Mouse (Mus musculus): ENCODE measurements around the gene Ankrd44. TPM values are rescaled to one million over a fixed set of nuclear protein-coding genes. Genes with fewer than 3 reads are reported as not detected.

Ankrd44 gene
- total and polyA plus RNA-seq, 3 experiments: 12.7 to 23.0 (median 19.8) TPM

DNA sequence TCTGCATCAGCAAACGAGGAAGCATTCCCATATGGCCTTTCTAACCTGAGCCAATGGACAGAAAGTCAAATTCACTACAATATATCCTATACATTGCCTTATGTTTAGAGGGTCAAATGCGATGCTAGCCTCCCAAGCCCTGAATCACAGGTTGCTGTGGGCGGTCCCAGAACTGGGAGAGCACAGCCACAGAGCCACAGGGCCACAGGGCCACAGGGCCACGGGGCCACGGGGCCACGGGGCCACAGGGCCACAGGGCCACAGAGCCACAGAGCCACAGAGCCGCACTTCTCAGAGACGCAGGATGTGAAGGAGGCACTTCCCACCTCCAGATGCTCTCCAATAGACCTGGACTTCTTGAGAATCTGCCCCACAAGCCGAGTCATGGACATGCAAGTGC is 121.8 kb downstream of the Ankrd44 start (continued):
- TF ChIP-seq RAD21 (IDR thresholded peaks at IDR 0.05; ENCODE audit: low read depth, low read length): no peak
- no peak for TF ChIP-seq USF2 (conservative IDR thresholded peaks at IDR 0.05; ENCODE audit: low read depth, low read length)
- TF ChIP-seq CHD1 (IDR thresholded peaks at IDR 0.05; ENCODE audit: low read depth, low read length): no peak
- no peak for TF ChIP-seq HCFC1 (IDR thresholded peaks at IDR 0.05; ENCODE audit: low read depth, low read length)

DNA sequence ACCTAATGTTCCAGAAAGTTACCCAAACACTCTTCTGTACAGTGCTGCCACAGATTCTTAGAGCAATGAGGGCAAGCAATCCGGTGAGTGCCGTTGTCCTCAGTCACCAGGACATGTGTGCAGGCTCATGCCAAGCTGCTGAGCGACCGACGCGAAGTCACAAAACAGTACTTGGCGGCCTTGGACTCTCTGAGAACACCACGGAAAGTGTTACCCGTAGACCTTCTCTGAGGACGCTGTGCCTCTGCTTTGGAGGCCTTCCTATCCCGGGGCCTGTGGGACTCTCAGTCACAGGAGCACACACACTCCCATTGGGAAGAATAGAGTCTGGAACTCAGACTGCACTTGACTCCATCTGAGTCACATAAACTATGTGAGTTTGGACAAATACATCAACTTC is 123.5 kb downstream of the Ankrd44 start:
- H3K27me3 ChIP-seq (replicated peaks): no peaks in the 10 kb centered on the region
- no peak overlapping the region for H3K9ac ChIP-seq (ENCODE audit: insufficient read depth, low read depth)
- H3K27ac ChIP-seq (ENCODE audit: insufficient read depth, low read depth): no peak overlapping the region
- in situ Hi-C loops (cut with MboI; ENCODE audit: low pct_ligation_motif_present, low pct_unique_long_range_greater_than_20kb, low sequenced_read_pairs): no loop called here
- no peaks in the 10 kb centered on the region for H3K79me2 ChIP-seq (replicated peaks; ENCODE audit: control insufficient read depth, extremely low read depth, insufficient read depth, poor library complexity, severe bottlenecking)
- H3K4me2 ChIP-seq (ENCODE audit: insufficient read depth, low read depth, poor library complexity, severe bottlenecking): no peak overlapping the region
- DNase-seq (ENCODE audit: extremely low read depth): no peak
- dilution Hi-C loops (cut with MboI; ENCODE audit: extremely low pct_ligation_motif_present, extremely low pct_unique_long_range_greater_than_20kb, low sequenced_read_pairs): no loop called here
- no peak overlapping the region for H3K4me3 ChIP-seq (replicated peaks in 1 of 3; ENCODE audit: low read depth in 2 of 3, low read length in 2 of 3, poor library complexity in 1 of 3)
- TF ChIP-seq MAFK (IDR thresholded peaks at IDR 0.05; ENCODE audit: insufficient replicate concordance, low read length) (no peak), NELFE (IDR thresholded peaks at IDR 0.05; ENCODE audit: low read depth, low read length) (no peak), MAX (IDR thresholded peaks at IDR 0.05; ENCODE audit: low read length) (no peak), ZKSCAN1 (IDR thresholded peaks at IDR 0.05; ENCODE audit: borderline replicate concordance, low read depth, low read length) (no peak), ZNF384 (IDR thresholded peaks at IDR 0.05; ENCODE audit: low read depth, low read length) (no peak), IRF4 (IDR thresholded peaks at IDR 0.05; ENCODE audit: low read depth, low read length) (no peak), ETS1 (conservative IDR thresholded peaks at IDR 0.05; ENCODE audit: low read depth, low read length) (no peak), ZC3H11A (IDR thresholded peaks at IDR 0.05; ENCODE audit: low read depth, low read length) (no peak), CHD1 (IDR thresholded peaks at IDR 0.05; ENCODE audit: low read depth, low read length) (no peak), MXI1 (IDR thresholded peaks at IDR 0.05; ENCODE audit: low read depth, low read length) (no peak), BHLHE40 (IDR thresholded peaks at IDR 0.05; ENCODE audit: low read depth, low read length) (no peak), SIN3A (IDR thresholded peaks at IDR 0.05; ENCODE audit: low read length) (no peak)
- no peaks in the 10 kb centered on the region for H3K9me3 ChIP-seq (replicated peaks; ENCODE audit: low read length)
- peaks cover 8 to 29% of the 10 kb centered on the region in 2 experiments for H3K4me1 ChIP-seq (ENCODE audit: control insufficient read depth in 1 of 2, insufficient read depth in 2 of 2)
- H3K36me3 ChIP-seq (replicated peaks in 1 of 2; ENCODE audit: control insufficient read depth in 1 of 2, insufficient read depth in 1 of 2, low read length in 1 of 2): no peaks in the 10 kb centered on the region

DNA sequence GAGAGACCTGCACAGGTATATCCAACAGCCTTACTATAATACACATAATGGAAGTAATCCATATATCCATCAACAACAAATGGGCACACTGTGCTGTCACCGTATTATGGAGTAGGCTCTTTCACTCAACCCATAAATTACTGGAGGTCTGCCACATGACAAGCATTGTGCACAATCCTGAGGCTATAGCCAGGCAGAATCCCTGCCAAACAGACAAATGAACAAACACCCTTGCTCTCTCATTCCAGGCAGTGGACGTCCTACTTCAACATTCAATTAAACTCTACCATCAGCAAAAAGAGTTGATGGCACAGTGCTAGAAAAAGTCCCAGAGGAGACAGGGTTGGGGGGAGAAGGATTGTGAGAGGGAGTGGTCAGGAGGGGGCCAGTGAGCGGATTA is 124.9 kb downstream of the Ankrd44 start:
- Histone ChIP-seq H3K9me3 (replicated peaks; ENCODE audit: low read length) (no peaks in the 10 kb centered on the region), H3K4me1 (ENCODE audit: control insufficient read depth in 1 of 2, insufficient read depth in 2 of 2) (peaks cover 10 to 35% of the 10 kb centered on the region in 2 experiments), H3K9ac (ENCODE audit: insufficient read depth, low read depth) (no peak overlapping the region), H3K4me3 (replicated peaks in 1 of 3; ENCODE audit: low read depth in 2 of 3, low read length in 2 of 3, poor library complexity in 1 of 3) (no peak overlapping the region), H3K27me3 (replicated peaks) (no peaks in the 10 kb centered on the region), H3K4me2 (ENCODE audit: insufficient read depth, low read depth, poor library complexity, severe bottlenecking) (no peak overlapping the region), H3K27ac (ENCODE audit: insufficient read depth, low read depth) (no peak overlapping the region), H3K36me3 (replicated peaks in 1 of 2; ENCODE audit: control insufficient read depth in 1 of 2, insufficient read depth in 1 of 2, low read length in 1 of 2) (peaks cover 0 to 1% of the 10 kb centered on the region in 2 experiments), H3K79me2 (replicated peaks; ENCODE audit: control insufficient read depth, extremely low read depth, insufficient read depth, poor library complexity, severe bottlenecking) (no peaks in the 10 kb centered on the region)
- dilution Hi-C loops (cut with MboI; ENCODE audit: extremely low pct_ligation_motif_present, extremely low pct_unique_long_range_greater_than_20kb, low sequenced_read_pairs): no loop called here
- TF ChIP-seq POLR2AphosphoS2 (IDR thresholded peaks at IDR 0.05; ENCODE audit: low read depth, low read length): no peak
- TF ChIP-seq TBP (conservative IDR thresholded peaks at IDR 0.05; ENCODE audit: low read depth, low read length): no peak
- TF ChIP-seq UBTF (IDR thresholded peaks at IDR 0.05; ENCODE audit: low read depth, low read length): no peak
- TF ChIP-seq CTCF (conservative IDR thresholded peaks at IDR 0.05 in 1 of 2, IDR thresholded peaks at IDR 0.05 in 1 of 2; ENCODE audit: low read depth in 2 of 2, low read length in 2 of 2): no peak
- no peak for TF ChIP-seq MAZ (IDR thresholded peaks at IDR 0.05; ENCODE audit: low read depth, low read length)
- no peak for TF ChIP-seq SMC3 (IDR thresholded peaks at IDR 0.05; ENCODE audit: low read depth, low read length)
- no peak for TF ChIP-seq ZMIZ1 (IDR thresholded peaks at IDR 0.05; ENCODE audit: low read depth, low read length)
- TF ChIP-seq GABPA (IDR thresholded peaks at IDR 0.05; ENCODE audit: insufficient replicate concordance, low read depth, low read length): no peak
- no peak for TF ChIP-seq POLR2A (IDR thresholded peaks at IDR 0.05; ENCODE audit: low read depth, low read length)
- TF ChIP-seq ZKSCAN1 (IDR thresholded peaks at IDR 0.05; ENCODE audit: borderline replicate concordance, low read depth, low read length): no peak
- TF ChIP-seq E2F4 (IDR thresholded peaks at IDR 0.05; ENCODE audit: insufficient replicate concordance, low read depth, low read length): no peak
- no peak for TF ChIP-seq JUN (IDR thresholded peaks at IDR 0.05; ENCODE audit: insufficient read depth, low read depth, low read length)
- TF ChIP-seq IRF4 (IDR thresholded peaks at IDR 0.05; ENCODE audit: low read depth, low read length): no peak
- TF ChIP-seq CHD1 (IDR thresholded peaks at IDR 0.05; ENCODE audit: low read depth, low read length): no peak
- no peak for TF ChIP-seq JUND (conservative IDR thresholded peaks at IDR 0.05; ENCODE audit: low read depth, low read length)
- no peak for TF ChIP-seq NELFE (IDR thresholded peaks at IDR 0.05; ENCODE audit: low read depth, low read length)
- no peak for TF ChIP-seq USF1 (IDR thresholded peaks at IDR 0.05; ENCODE audit: low read depth, low read length)
- TF ChIP-seq EP300 (IDR thresholded peaks at IDR 0.05; ENCODE audit: low read length): no peak
- in situ Hi-C loops (cut with MboI; ENCODE audit: low pct_ligation_motif_present, low pct_unique_long_range_greater_than_20kb, low sequenced_read_pairs): no loop called here
- no peak for DNase-seq (ENCODE audit: extremely low read depth)

All from CH12.LX (cell line).